ENCODE assay signal across 10 mouse cellular contexts in genomic region chr5:36820142-36820541, GRCm38 (mm10). TPM values are rescaled to one million over a fixed set of nuclear protein-coding genes. Genes with fewer than 3 reads are reported as not detected.
DNase-seq lines count a peak whose midpoint lies in the region; ATAC-seq and TF ChIP-seq lines count a peak whose summit lies in the region.
"Had no signal": no experiment of that assay in that cellular context is flagged by ENCODE, and none has a peak within 500 bp of the region (broad histone marks: within the 10 kb centered on the region; RNA-seq: fewer than 3 reads in every experiment).

No protein-coding gene starts in this region.

- no peak for ATAC-seq in neural tube, embryonic 15.5 days (ENCODE audit: low FRiP score)
- ATAC-seq in hindbrain, embryonic 13.5 days (ENCODE audit: low FRiP score) = 0 out of 2 replicates have a peak, but pooled peaks have one; percentile 24

- no peak overlapping the region for H3K27ac ChIP-seq in neural tube, embryonic 15.5 days (replicated peaks)
- H3K27ac ChIP-seq in hindbrain, embryonic 13.5 days = no peak overlapping the region
- H3K27ac ChIP-seq in liver, adult 2 months (replicated peaks; ENCODE audit: insufficient read depth, low read depth, low read length) = no peak overlapping the region

- no peaks in the 10 kb centered on the region for H3K9me3 ChIP-seq in neural tube, embryonic 15.5 days (replicated peaks)
- no peaks in the 10 kb centered on the region for H3K9me3 ChIP-seq in hindbrain, embryonic 13.5 days

- peak; percentile 92 for TF ChIP-seq CTCF in liver, adult 2 months (IDR thresholded peaks at IDR 0.05; ENCODE audit: low read depth, low read length)

- no peaks in the 10 kb centered on the region for H3K79me2 ChIP-seq in liver, adult 2 months (ENCODE audit: control insufficient read depth, insufficient read depth, low read length)

- H3K4me1 ChIP-seq in neural tube, embryonic 15.5 days = no peaks in the 10 kb centered on the region
- no peaks in the 10 kb centered on the region for H3K4me1 ChIP-seq in hindbrain, embryonic 13.5 days (replicated peaks)
- H3K4me1 ChIP-seq in liver, adult 2 months (ENCODE audit: control insufficient read depth, insufficient read depth, low read length) = no peaks in the 10 kb centered on the region

- H3K27me3 ChIP-seq in neural tube, embryonic 15.5 days (replicated peaks) = no peaks in the 10 kb centered on the region
- no peaks in the 10 kb centered on the region for H3K27me3 ChIP-seq in hindbrain, embryonic 13.5 days
- H3K27me3 ChIP-seq in liver, adult 2 months (ENCODE audit: control insufficient read depth, insufficient read depth, low read length) = no peaks in the 10 kb centered on the region

- TF ChIP-seq POLR2A in liver, adult 2 months (IDR thresholded peaks at IDR 0.05; ENCODE audit: extremely low read depth, insufficient read depth, low read length) = no peak

- DNase-seq in adrenal gland, adult 18-20 months (ENCODE audit: low spot score in 2 of 2) = peak; percentile 46 to 60
- no peak for DNase-seq in adrenal gland, adult 8-10 months
- DNase-seq in neural tube, embryonic 10.5 days (ENCODE audit: extremely low spot score, low spot score) = peak; percentile 51
- peak; percentile 68 for DNase-seq in cerebellum, adult 9-10 months
- DNase-seq in liver, adult 2 months (ENCODE audit: extremely low read depth, low read depth, low spot score) = peak; percentile 29
- DNase-seq in right cerebral cortex, postnatal 14 days = peak; percentile 71

- H3K4me2 ChIP-seq in neural tube, embryonic 15.5 days = no peak overlapping the region
- no peak overlapping the region for H3K4me2 ChIP-seq in hindbrain, embryonic 13.5 days

- WGBS in neural tube, embryonic 15.5 days = 48% methylated on average over 6 of the region's 6 CpGs
- WGBS in hindbrain, embryonic 13.5 days = 43% methylated on average over 6 of the region's 6 CpGs
- WGBS in liver, adult 2 months = 52% methylated on average over 6 of the region's 6 CpGs

- no peak overlapping the region for H3K9ac ChIP-seq in neural tube, embryonic 15.5 days (replicated peaks)
- H3K9ac ChIP-seq in hindbrain, embryonic 13.5 days = no peak overlapping the region
- H3K9ac ChIP-seq in liver, adult 2 months (ENCODE audit: low read depth, low read length) = no peak overlapping the region

- H3K36me3 ChIP-seq in neural tube, embryonic 15.5 days = 0 out of 2 replicates have a peak, but pooled peaks cover 10% of the 10 kb centered on the region
- H3K36me3 ChIP-seq in hindbrain, embryonic 13.5 days = peaks cover 59% of the 10 kb centered on the region
- H3K36me3 ChIP-seq in liver, adult 2 months (ENCODE audit: control insufficient read depth, insufficient read depth, low read length) = no peaks in the 10 kb centered on the region

- H3K4me3 ChIP-seq in neural tube, embryonic 15.5 days (replicated peaks) = no peak overlapping the region
- H3K4me3 ChIP-seq in hindbrain, embryonic 13.5 days = no peak overlapping the region
- H3K4me3 ChIP-seq in liver, adult 2 months (ENCODE audit: insufficient read depth, low read depth, low read length) = no peak overlapping the region

RNA-seq across cellular contexts. Expression of gene Man2b2, which starts 10.3 kb away (rescaled TPM):
- total RNA-seq in adrenal gland, adult 18-20 months (2021) = 10 to 100 TPM; 53.6 to 57.2 TPM
- total RNA-seq in adrenal gland, adult 8-10 months (2022) = 10 to 100 TPM; 63.8 to 93.3 (median 80.2) TPM
- polyA plus RNA-seq in neural tube, embryonic 15.5 days (2015; fragmentation: Nextera tagmentation; extraction: Ambion mirVana) = 13.2 and 14.4 TPM in 2 replicates
- 12.1 and 12.3 TPM in 2 replicates for polyA plus RNA-seq in hindbrain, embryonic 13.5 days (2015; fragmentation: Nextera tagmentation; extraction: Ambion mirVana)
- 33.8 and 44.6 TPM in 2 replicates for total RNA-seq in liver, adult 2 months (2014; rRNA removed)
- 78.7 and 90.9 TPM in 2 replicates for polyA plus RNA-seq in liver, adult 2 months (2012; rRNA removed)

RNA-seq across cellular contexts. Expression of gene Mrfap1, which starts 23.6 kb away (rescaled TPM):
- 100 to 1,000 TPM; 581 to 655 TPM for total RNA-seq in adrenal gland, adult 18-20 months (2021)
- total RNA-seq in adrenal gland, adult 8-10 months (2022) = 100 to 1,000 TPM; 571 to 829 (median 654) TPM
- 315 and 350 TPM in 2 replicates for polyA plus RNA-seq in neural tube, embryonic 15.5 days (2015; fragmentation: Nextera tagmentation; extraction: Ambion mirVana)
- 294 and 302 TPM in 2 replicates for polyA plus RNA-seq in hindbrain, embryonic 13.5 days (2015; fragmentation: Nextera tagmentation; extraction: Ambion mirVana)
- total RNA-seq in liver, adult 2 months (2014; rRNA removed) = 154 and 173 TPM in 2 replicates
- 72.2 and 93.9 TPM in 2 replicates for polyA plus RNA-seq in liver, adult 2 months (2012; rRNA removed)

RNA-seq across cellular contexts. Expression of gene Ppp2r2c, which starts 48.2 kb away (rescaled TPM):
- 1 to 10 TPM; 4.4 to 6.9 TPM for total RNA-seq in adrenal gland, adult 18-20 months (2021)
- total RNA-seq in adrenal gland, adult 8-10 months (2022) = 1 to 10 TPM; 5.3 to 9.0 (median 7.2) TPM
- 56.3 and 72.9 TPM in 2 replicates for polyA plus RNA-seq in neural tube, embryonic 15.5 days (2015; fragmentation: Nextera tagmentation; extraction: Ambion mirVana)
- polyA plus RNA-seq in hindbrain, embryonic 13.5 days (2015; fragmentation: Nextera tagmentation; extraction: Ambion mirVana) = 24.6 and 26.7 TPM in 2 replicates
- total RNA-seq in liver, adult 2 months (2014; rRNA removed) = under 0.01 and 0.13 TPM in 2 replicates
- polyA plus RNA-seq in liver, adult 2 months (2012; rRNA removed) = not detected in 2 replicates
- total RNA-seq: hematopoietic stem cell, adult 5-6 weeks; neutrophil, adult 5-6 weeks had no signal
